Comparison of ENCODE assay signal across 8 mouse cellular contexts in genomic region chr9:63602043-63602939, GRCm38 (mm10). TPM values are rescaled to one million over a fixed set of nuclear protein-coding genes. Genes with fewer than 3 reads are reported as not detected.
DNase-seq lines count a peak whose midpoint lies in the region; ATAC-seq lines count a peak whose summit lies in the region.

TSS of gene Iqch (minus strand) at chr9:63602493.
TSS of gene Aagab (plus strand) at chr9:63602660.

- no peaks in the 10 kb centered on the region for H3K36me3 ChIP-seq in heart, embryonic 14.5 days (ENCODE audit: control insufficient read depth, insufficient read depth, low read length)
- H3K36me3 ChIP-seq in liver, embryonic 12.5 days, result 0 out of 2 replicates have a peak, but pooled peaks cover 6% of the 10 kb centered on the region
- H3K36me3 ChIP-seq in splenic B cell, adult 2 months (ENCODE audit: control insufficient read depth, insufficient read depth, low read length, poor library complexity, severe bottlenecking), result no peaks in the 10 kb centered on the region

- 3% methylated on average over 70 of the region's 70 CpGs for WGBS in heart, embryonic 14.5 days
- 1% methylated on average over 64 of the region's 70 CpGs for WGBS in liver, embryonic 12.5 days (ENCODE audit: insufficient replicate concordance)

- H3K9ac ChIP-seq in heart, embryonic 14.5 days (ENCODE audit: low read length), result peak within 1 kb of the TSS; percentile 91
- H3K9ac ChIP-seq in liver, embryonic 12.5 days, result peak within 1 kb of the TSS; percentile 88

- H3K27ac ChIP-seq in heart, embryonic 14.5 days (replicated peaks in 1 of 2; ENCODE audit: control insufficient read depth in 1 of 2, insufficient read depth in 1 of 2, low read depth in 2 of 2, low read length in 2 of 2), result peak within 1 kb of the TSS; percentile 22 to 66; a peak in 3 of 4 replicates
- H3K27ac ChIP-seq in liver, embryonic 12.5 days, result peak within 1 kb of the TSS; percentile 74

- DNase-seq in CD8-positive naive resting alpha-beta T cell, adult 2 months (ENCODE audit: low read depth in 2 of 2, low spot score in 2 of 2), result peak; percentile 98 to 99
- peak; percentile 96 for DNase-seq in c-Kit-negative CD71-positive TER-119-positive erythroid progenitor cells, embryonic 14.5 days (ENCODE audit: low read depth, low spot score)
- DNase-seq in fibroblast of lung, adult 2 months (ENCODE audit: low read depth), result peak; percentile 80
- DNase-seq in kidney, postnatal 10 days, result peak; percentile 97
- peak; percentile 99 for DNase-seq in naive thymus-derived CD4-positive, alpha-beta T cell, adult 2 months (ENCODE audit: low read depth)
- peak; percentile 99 for DNase-seq in splenic B cell, adult 2 months (ENCODE audit: low read depth, low spot score)

- H3K4me1 ChIP-seq in heart, embryonic 14.5 days (ENCODE audit: control insufficient read depth in 2 of 2, insufficient read depth in 2 of 2, low read length in 2 of 2), result peaks cover 11 to 27% of the 10 kb centered on the region in 2 experiments
- H3K4me1 ChIP-seq in liver, embryonic 12.5 days, result peaks cover 31% of the 10 kb centered on the region

- H3K4me2 ChIP-seq in heart, embryonic 14.5 days (ENCODE audit: low read length), result peak within 1 kb of the TSS; percentile 75
- H3K4me2 ChIP-seq in liver, embryonic 12.5 days, result peak within 1 kb of the TSS; percentile 77

- H3K9me3 ChIP-seq in heart, embryonic 14.5 days (ENCODE audit: control insufficient read depth, low read length), result no peaks in the 10 kb centered on the region
- no peaks in the 10 kb centered on the region for H3K9me3 ChIP-seq in liver, embryonic 12.5 days (replicated peaks)

- peak; percentile 95 for ATAC-seq in heart, embryonic 14.5 days (ENCODE audit: insufficient number of reproducible peaks, insufficient read depth, low FRiP score, low read depth)
- ATAC-seq in liver, embryonic 12.5 days, result peak; percentile 99

- no peaks in the 10 kb centered on the region for H3K27me3 ChIP-seq in heart, embryonic 14.5 days (ENCODE audit: control insufficient read depth, insufficient read depth, low read length)
- no peaks in the 10 kb centered on the region for H3K27me3 ChIP-seq in liver, embryonic 12.5 days (replicated peaks)
- H3K27me3 ChIP-seq in splenic B cell, adult 2 months (ENCODE audit: control insufficient read depth, insufficient read depth, low read length, poor library complexity, severe bottlenecking), result no peaks in the 10 kb centered on the region

- peak within 1 kb of the TSS; percentile 71 to 90 for H3K4me3 ChIP-seq in heart, embryonic 14.5 days (ENCODE audit: control insufficient read depth in 1 of 2, insufficient read depth in 1 of 2, low read depth in 1 of 2, low read length in 2 of 2)
- peak within 1 kb of the TSS; percentile 80 for H3K4me3 ChIP-seq in liver, embryonic 12.5 days

RNA-seq across cellular contexts. Expression of gene Iqch, which starts in this region (rescaled TPM):
- 0.08 TPM in 1 of 2 replicates, not detected in the other for polyA plus RNA-seq in heart, embryonic 14.5 days (2014; fragmentation: Nextera tagmentation; extraction: Ambion mirVana)
- not detected in 2 replicates for polyA plus RNA-seq in liver, embryonic 12.5 days (2016; fragmentation: Nextera tagmentation; extraction: Ambion mirVana)

RNA-seq across cellular contexts. Expression of gene Aagab, which starts in this region (rescaled TPM):
- 28.5 and 31.1 TPM in 2 replicates for polyA plus RNA-seq in heart, embryonic 14.5 days (2014; fragmentation: Nextera tagmentation; extraction: Ambion mirVana)
- 25.3 and 26.2 TPM in 2 replicates for polyA plus RNA-seq in liver, embryonic 12.5 days (2016; fragmentation: Nextera tagmentation; extraction: Ambion mirVana)

Comparison
In these comparisons a context has a peak if more than half of its experiments do, and no peak if none do; other contexts are left out.
1. Peak in every context shown above with its lines: DNase-seq, ATAC-seq, H3K4me3 ChIP-seq and H3K27ac ChIP-seq.